Mouse (Mus musculus) CD4-positive naive resting alpha-beta T cell, adult 76 days (primary cell): Measurements from ENCODE around the gene Supt6. TPM values are rescaled to one million over a fixed set of nuclear protein-coding genes. Genes with fewer than 3 reads are reported as not detected.

Experiments used
- total RNA-seq: library from RNA; stranded (reverse); gene quantifications from one replicate; pipeline ENCODE4 v1.2.4, GENCODE M21; 2023

The Supt6 gene
- 91.0 TPM for total RNA-seq

DNA sequence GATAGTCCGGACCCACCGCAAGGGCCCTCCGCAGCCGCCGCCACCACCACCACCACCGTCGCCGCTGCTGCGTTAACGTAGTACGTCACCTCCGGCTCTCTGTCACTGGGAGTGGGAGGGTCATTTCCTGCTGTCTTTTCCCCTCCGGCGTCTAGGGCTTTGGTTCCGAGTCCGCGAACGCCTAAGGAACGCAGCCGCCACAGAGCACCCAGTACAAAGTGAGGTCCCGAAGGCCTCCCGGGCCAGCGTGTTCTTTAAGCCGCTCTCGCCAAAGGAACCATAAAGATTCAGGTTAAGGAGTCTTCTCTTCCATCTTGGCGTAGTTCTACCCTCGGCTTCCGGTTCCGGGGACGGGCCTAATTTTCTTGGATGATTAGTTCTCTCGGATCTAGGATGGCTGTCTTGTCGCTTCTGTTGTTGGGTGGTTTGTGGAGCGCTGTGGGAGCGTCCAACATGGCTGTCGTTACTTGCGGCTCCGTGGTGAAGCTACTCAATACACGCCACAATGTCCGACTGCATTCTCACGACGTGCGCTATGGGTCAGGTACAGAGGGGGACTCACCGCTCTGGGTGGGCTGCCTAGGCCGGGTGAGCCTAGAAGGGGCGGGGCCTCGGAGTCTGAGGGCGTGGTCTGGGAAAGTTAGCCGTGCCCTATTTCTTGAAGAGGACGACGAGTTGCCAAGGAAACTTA is at the start of gene Supt6, which contains the start of gene Sdf2:
TSS of gene Supt6 (minus strand) at position 361 of the 691 bp plus-strand sequence.
TSS of gene Sdf2 (plus strand) at position 120 of the 691 bp plus-strand sequence.

DNA sequence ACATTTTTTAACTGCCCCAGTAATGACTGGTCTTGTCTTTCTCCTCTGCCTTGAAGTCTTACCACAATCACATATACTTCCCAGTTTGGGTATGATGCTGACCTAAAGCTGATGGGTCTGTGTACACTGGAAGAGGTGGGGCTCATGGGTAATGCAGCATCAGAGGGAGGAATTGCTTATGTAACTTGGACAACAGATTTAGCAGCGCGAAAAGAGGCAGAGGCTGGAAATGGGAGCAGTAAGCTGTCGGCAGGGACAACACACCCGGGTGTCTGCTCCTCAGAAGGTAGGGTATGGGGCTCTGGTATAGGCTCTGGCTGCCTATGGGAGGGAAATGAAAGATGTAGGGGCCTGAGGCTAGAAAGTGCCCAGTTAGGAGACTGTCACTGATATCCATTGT is 44.9 kb upstream of the Supt6 start, which contains the start of gene BC030499:
TSS of gene BC030499 (plus strand) at position 188 of the 400 bp plus-strand sequence.

DNA sequence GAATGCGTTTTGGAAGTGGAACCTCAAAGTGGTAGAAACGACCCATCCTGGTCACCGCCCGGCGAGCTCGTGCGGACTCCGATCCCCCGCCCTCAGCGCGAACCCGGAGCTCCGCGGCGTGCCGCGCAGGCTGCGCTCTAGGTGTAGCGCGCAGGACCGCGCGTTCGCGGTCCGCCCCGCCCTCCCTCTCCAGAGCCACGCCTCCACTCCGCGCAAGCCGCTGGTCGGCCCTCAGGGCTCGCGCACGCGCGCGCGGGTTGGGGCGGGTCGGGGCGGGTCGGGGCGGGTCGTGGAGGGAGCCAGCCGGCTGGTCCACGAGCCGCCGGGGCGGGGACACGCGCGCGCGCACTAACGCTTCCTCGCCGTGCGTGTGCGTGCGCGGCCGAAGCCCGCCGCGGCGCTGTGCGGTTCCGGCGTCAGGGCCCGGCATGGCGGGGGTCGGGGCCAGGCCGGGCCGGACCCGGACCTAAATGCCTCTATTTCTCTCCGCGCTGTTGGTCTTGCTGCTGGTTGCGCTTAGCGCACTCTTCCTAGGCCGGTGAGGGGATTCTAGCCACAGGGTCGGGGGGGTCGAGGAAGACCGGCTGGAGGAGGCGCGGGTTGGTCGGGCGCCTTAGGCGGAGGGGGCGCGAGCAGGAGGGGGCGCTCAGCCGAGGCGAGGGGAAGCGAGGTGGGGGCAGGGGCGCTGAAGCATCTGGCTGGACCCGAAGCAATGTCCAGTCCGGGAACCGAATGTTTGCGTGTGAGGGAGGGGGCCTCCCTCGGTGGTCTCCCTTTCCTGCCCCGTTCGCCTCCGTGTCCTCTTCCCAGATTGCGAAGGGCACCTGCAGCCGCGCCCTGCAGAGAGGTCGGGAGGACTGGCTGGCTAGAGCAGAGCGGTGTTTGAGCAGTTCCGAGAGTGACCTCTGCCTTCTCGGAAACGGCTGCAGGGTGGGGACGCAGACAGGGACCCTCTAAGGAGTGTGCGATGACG is 15.9 kb upstream of the Supt6 start, which contains the start of gene 2610507B11Rik:
TSS of gene 2610507B11Rik (plus strand) at position 373 of the 973 bp plus-strand sequence.

DNA sequence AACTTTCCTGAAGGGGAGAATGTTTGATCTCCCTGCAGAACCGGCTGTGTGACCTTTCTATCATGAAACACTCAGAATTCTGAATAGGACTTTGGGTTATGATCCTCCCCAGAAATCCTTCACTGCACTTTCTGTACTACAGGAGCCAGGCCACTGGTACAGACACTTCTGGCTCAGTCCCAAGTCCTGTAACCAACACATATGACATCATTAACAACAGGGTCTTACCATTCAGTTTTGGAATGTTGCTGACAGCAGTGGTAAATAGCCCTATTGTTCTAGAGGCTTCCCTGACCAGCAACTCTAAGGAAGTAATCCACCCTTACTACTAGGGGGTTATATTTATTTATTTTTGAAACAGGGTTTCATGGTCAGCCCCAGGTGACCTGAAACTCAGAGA is 52.7 kb downstream of the Supt6 start, which contains the start of gene Proca1:
TSS of gene Proca1 (plus strand) at position 280 of the 400 bp plus-strand sequence.

GRCm38 (mm10) chr11:78188331-78189233 is 57.2 kb downstream of the Supt6 start, which contains the start of gene Rab34:
Gene Rab34, plus strand, starts transcription at chr11:78188430.

DNA sequence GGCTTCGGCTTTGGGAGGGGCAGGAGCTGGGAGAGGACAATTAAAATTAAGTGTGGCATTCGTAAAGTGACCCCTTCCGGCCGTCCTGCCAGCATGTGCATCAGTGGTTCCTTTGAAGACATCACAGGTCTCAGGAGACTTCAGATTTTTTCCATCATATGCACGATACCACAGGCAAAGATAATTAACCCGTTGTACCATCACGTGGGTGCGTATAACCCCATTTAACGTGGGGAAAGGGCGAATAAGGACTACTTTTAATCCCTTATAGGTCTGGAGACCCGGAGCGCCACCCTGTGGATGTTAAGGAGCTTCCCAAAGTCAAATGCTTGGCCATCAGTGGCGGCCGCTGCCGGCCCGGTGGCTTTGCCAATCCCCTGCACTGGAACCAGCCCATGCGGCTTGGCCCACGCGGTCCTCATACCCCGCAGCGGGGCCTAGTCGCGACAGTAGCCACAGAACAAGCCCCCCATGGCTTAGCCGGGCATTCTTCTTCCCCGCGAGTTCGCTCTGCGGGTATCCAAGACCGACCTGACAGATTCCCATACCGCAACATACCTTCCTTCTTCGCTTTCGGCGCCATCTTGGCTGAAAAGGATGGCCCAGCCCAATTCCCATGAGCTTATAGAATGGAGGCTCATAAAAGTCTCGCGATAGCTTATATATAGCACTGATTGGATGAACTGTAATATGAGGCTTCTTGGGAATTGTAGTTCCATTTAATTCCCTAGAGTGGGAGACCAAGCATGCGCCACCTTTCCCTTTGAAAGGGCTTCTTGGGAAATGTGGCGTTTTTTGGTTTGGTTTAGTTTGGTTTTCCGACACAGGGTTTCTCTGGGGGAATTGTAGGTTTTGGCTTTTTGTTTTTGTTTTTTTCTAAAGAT is 62.6 kb downstream of the Supt6 start, which contains the start of gene Rpl23a:
TSS of gene Rpl23a (minus strand) at position 624 of the 884 bp plus-strand sequence.

DNA sequence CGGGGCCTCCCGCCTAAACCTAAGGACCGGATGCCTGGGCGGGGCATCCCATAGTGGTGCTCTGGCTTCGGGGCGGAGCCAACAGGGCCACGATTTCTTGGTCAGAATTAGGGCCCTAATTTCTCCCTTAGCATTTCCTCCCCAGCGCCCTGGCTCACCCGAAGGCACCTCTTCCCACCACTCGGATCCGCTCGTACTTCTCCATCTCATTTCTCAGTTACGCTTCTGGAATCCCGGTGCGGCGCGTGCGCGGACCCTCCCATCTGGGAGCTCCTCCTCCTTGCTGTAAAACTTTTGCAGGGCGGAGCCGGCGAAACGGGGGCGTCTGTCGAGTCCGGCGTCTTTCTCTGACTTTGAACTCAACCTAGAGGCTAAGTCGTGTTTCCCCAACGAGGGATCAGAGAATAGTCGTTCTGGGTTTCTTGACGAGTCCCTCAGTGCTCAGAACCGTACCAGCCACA is 69.4 kb downstream of the Supt6 start, which contains the start of the genes Nek8 and Tlcd1:
TSS of gene Nek8 (minus strand) at position 274 of the 461 bp plus-strand sequence.
TSS of gene Tlcd1 (plus strand) at position 310 of the 461 bp plus-strand sequence.

DNA sequence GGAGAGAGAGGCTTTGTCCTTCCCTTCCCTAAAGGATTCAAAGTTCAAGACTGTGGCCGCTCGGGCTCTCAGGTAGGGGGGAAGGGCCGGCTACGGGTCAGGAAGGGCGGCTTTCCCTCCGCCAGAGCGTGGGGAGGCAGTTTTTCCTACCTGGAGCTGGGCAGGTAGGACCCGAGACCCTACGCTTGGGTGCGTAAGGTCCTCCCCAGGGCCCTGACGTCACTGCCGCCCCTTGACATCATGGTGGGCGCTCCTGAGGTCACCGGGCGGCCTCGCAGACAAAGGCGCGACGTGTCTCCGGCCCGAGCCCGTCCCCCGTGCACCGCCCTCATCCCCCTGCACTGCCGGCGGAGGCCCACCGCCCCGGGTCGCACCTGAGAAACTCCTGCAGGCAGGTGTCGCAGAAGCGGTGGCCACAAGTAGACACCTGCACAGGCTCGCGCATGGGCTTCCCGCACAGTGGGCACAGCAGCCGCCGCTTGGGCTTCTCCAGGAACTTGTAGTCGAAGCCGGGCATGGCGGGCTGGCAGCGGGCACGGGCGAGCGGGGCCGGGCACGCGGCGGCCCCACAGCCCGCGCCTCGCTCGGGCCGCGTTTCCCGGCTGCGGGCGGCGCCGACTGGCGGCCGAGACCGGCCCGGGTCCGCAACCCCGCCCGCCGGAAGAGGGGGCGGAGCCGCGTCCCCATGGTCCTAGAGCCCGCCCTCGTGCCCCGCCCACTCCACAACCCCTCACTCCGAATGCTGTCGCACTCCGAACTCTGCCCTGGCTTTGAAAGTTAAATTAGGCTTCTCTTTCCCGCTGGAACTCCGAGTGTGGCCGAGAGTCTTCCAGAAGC is 80.6 kb downstream of the Supt6 start, which contains the start of gene Traf4:
TSS of gene Traf4 (minus strand) at position 666 of the 837 bp plus-strand sequence.

Other genes starting within 250 kb of the Supt6 start
- gene Dhrs13, start 213.7 kb downstream of the Supt6 start, total RNA-seq, result 3.7 TPM
- 30.3 TPM for gene Flot2, start 208.1 kb downstream of the Supt6 start, total RNA-seq
- gene Eral1, start 165.6 kb downstream of the Supt6 start, total RNA-seq, result 27.5 TPM
- gene Fam222b, start 151.3 kb downstream of the Supt6 start, total RNA-seq, result 20.5 TPM
- gene Traf4, start 80.4 kb downstream of the Supt6 start, total RNA-seq, result 41.8 TPM
- 8.4 TPM for gene Nek8, start 69.3 kb downstream of the Supt6 start, total RNA-seq
- 6.9 TPM for gene Tlcd1, start 69.3 kb downstream of the Supt6 start, total RNA-seq
- 3,334 TPM for gene Rpl23a, start 62.4 kb downstream of the Supt6 start, total RNA-seq
- gene Rab34, start 57.6 kb downstream of the Supt6 start, total RNA-seq, result 3.3 TPM
- gene Proca1, start 52.6 kb downstream of the Supt6 start, total RNA-seq, result not detected
- 40.3 TPM for gene Sdf2, start 241 bp downstream of the Supt6 start, total RNA-seq
- gene 2610507B11Rik, start 15.8 kb upstream of the Supt6 start, total RNA-seq, result 98.7 TPM
- gene BC030499, start 44.9 kb upstream of the Supt6 start, total RNA-seq, result 0.35 TPM
- 3.8 TPM for gene Spag5, start 55.5 kb upstream of the Supt6 start, total RNA-seq
- gene Aldoc, start 77.0 kb upstream of the Supt6 start, total RNA-seq, result 12.0 TPM
- gene Pigs, start 82.4 kb upstream of the Supt6 start, total RNA-seq, result 38.7 TPM
- 13.8 TPM for gene Unc119, start 97.5 kb upstream of the Supt6 start, total RNA-seq
- gene Foxn1, start 140.6 kb upstream of the Supt6 start, total RNA-seq, result not detected
- not detected for gene Slc13a2, start 176.2 kb upstream of the Supt6 start, total RNA-seq
- gene Slc46a1, start 219.7 kb upstream of the Supt6 start, total RNA-seq, result 1.6 TPM